Mouse (Mus musculus): ENCODE data around the gene Samsn1. TPM values are rescaled to one million over a fixed set of nuclear protein-coding genes. Genes with fewer than 3 reads are reported as not detected.
"Not testable (repeated sequence)": the region's sequence is repeated elsewhere in the genome, so short reads cannot be mapped to it uniquely, and the experiment has no call there.

Gene Samsn1
- polyA plus RNA-seq, 1 experiment from 2014 or later: 0.96 TPM

- Histone ChIP-seq H3K27me3 (ENCODE audit: low read depth, poor library complexity, severe bottlenecking) (no peaks in the 10 kb centered on the region), H3K9me3 (replicated peaks) (no peaks in the 10 kb centered on the region), H3K36me3 (no peaks in the 10 kb centered on the region), H3K4me1 (no peaks in the 10 kb centered on the region), H3K27ac (no peak overlapping the region), H3K4me3 (no peak overlapping the region)
- DNase-seq (ENCODE audit: low spot score): no peak
- 89% methylated on average over 9 of the region's 9 CpGs for WGBS
Observed at GRCm38 (mm10) chr16:75853556-75854271, 168.4 kb downstream of the Samsn1 start.

GRCm38 (mm10) chr16:75852485-75852884 is 169.6 kb downstream of the Samsn1 start:
- H3K27ac ChIP-seq: no peak overlapping the region
- no peaks in the 10 kb centered on the region for H3K9me3 ChIP-seq (replicated peaks)
- H3K36me3 ChIP-seq: no peaks in the 10 kb centered on the region
- no peaks in the 10 kb centered on the region for H3K27me3 ChIP-seq (ENCODE audit: low read depth, poor library complexity, severe bottlenecking)
- WGBS: 80% methylated on average over 2 of the region's 2 CpGs
- no peaks in the 10 kb centered on the region for H3K4me1 ChIP-seq
- H3K4me3 ChIP-seq: no peak overlapping the region
- no peak for DNase-seq (ENCODE audit: low spot score)

GRCm38 (mm10) chr16:75849039-75849438 is 173.0 kb downstream of the Samsn1 start:
- no peaks in the 10 kb centered on the region for H3K36me3 ChIP-seq
- H3K27me3 ChIP-seq (ENCODE audit: low read depth, poor library complexity, severe bottlenecking): no peaks in the 10 kb centered on the region
- no peak overlapping the region for H3K27ac ChIP-seq
- H3K9me3 ChIP-seq (replicated peaks): no peaks in the 10 kb centered on the region
- no peaks in the 10 kb centered on the region for H3K4me1 ChIP-seq
- no peak for DNase-seq (ENCODE audit: low spot score)
- H3K4me3 ChIP-seq: no peak overlapping the region
- 90% methylated on average over 6 of the region's 6 CpGs for WGBS

GRCm38 (mm10) chr16:75843653-75844062 is 178.4 kb downstream of the Samsn1 start:
- no peak overlapping the region for H3K4me3 ChIP-seq
- no peak overlapping the region for H3K27ac ChIP-seq
- H3K36me3 ChIP-seq: no peaks in the 10 kb centered on the region
- no peaks in the 10 kb centered on the region for H3K9me3 ChIP-seq (replicated peaks)
- DNase-seq (ENCODE audit: low spot score): no peak
- WGBS: 38% methylated on average over 7 of the region's 7 CpGs
- H3K27me3 ChIP-seq (ENCODE audit: low read depth, poor library complexity, severe bottlenecking): no peaks in the 10 kb centered on the region
- H3K4me1 ChIP-seq: peaks cover 5% of the 10 kb centered on the region

GRCm38 (mm10) chr16:75843031-75843430 is 179.1 kb downstream of the Samsn1 start:
- no peak overlapping the region for H3K4me3 ChIP-seq
- H3K27me3 ChIP-seq (ENCODE audit: low read depth, poor library complexity, severe bottlenecking): no peaks in the 10 kb centered on the region
- no peak for DNase-seq (ENCODE audit: low spot score)
- peaks cover 5% of the 10 kb centered on the region for H3K4me1 ChIP-seq
- WGBS: 97% methylated on average over 9 of the region's 9 CpGs
- H3K27ac ChIP-seq: no peak overlapping the region
- no peaks in the 10 kb centered on the region for H3K36me3 ChIP-seq
- no peaks in the 10 kb centered on the region for H3K9me3 ChIP-seq (replicated peaks)

- DNase-seq (ENCODE audit: low spot score): no peak
- Histone ChIP-seq H3K36me3 (no peaks in the 10 kb centered on the region), H3K27ac (no peak overlapping the region), H3K27me3 (ENCODE audit: low read depth, poor library complexity, severe bottlenecking) (no peaks in the 10 kb centered on the region), H3K4me1 (peaks cover 5% of the 10 kb centered on the region), H3K4me3 (no peak overlapping the region), H3K9me3 (replicated peaks) (no peaks in the 10 kb centered on the region)
- 92% methylated on average over 9 of the region's 9 CpGs for WGBS
Observed at GRCm38 (mm10) chr16:75842569-75842968, 179.5 kb downstream of the Samsn1 start.

- Histone ChIP-seq H3K36me3 (no peaks in the 10 kb centered on the region), H3K4me1 (no peaks in the 10 kb centered on the region), H3K4me3 (no peak overlapping the region), H3K9me3 (replicated peaks) (no peaks in the 10 kb centered on the region), H3K27ac (no peak overlapping the region), H3K27me3 (ENCODE audit: low read depth, poor library complexity, severe bottlenecking) (no peaks in the 10 kb centered on the region)
- no peak for DNase-seq (ENCODE audit: low spot score)
- 96% methylated on average over 5 of the region's 5 CpGs for WGBS
Observed at GRCm38 (mm10) chr16:75837728-75838451, 184.2 kb downstream of the Samsn1 start.

- 67% methylated on average over 4 of the region's 4 CpGs for WGBS
Observed at GRCm38 (mm10) chr16:75831390-75831789, 190.7 kb downstream of the Samsn1 start.

GRCm38 (mm10) chr16:75826949-75827348 is 195.1 kb downstream of the Samsn1 start:
- H3K36me3 ChIP-seq; H3K27ac ChIP-seq; H3K4me3 ChIP-seq; H3K27me3 ChIP-seq (ENCODE audit: low read depth, poor library complexity, severe bottlenecking); H3K4me1 ChIP-seq; DNase-seq (ENCODE audit: low spot score); H3K9me3 ChIP-seq (replicated peaks): not testable (repeated sequence)

More at GRCm38 (mm10) chr16:75831390-75831789, 190.7 kb downstream of the Samsn1 start:
- H3K27ac ChIP-seq: no peak overlapping the region
- no peak overlapping the region for H3K4me3 ChIP-seq
- no peak for DNase-seq (ENCODE audit: low spot score)
- H3K36me3 ChIP-seq: no peaks in the 10 kb centered on the region
- no peaks in the 10 kb centered on the region for H3K4me1 ChIP-seq
- no peaks in the 10 kb centered on the region for H3K9me3 ChIP-seq (replicated peaks)
- no peaks in the 10 kb centered on the region for H3K27me3 ChIP-seq (ENCODE audit: low read depth, poor library complexity, severe bottlenecking)

- H3K27me3 ChIP-seq (ENCODE audit: low read depth, poor library complexity, severe bottlenecking): no peaks in the 10 kb centered on the region
- no peak for DNase-seq (ENCODE audit: low spot score)
- H3K27ac ChIP-seq: no peak overlapping the region
- H3K4me3 ChIP-seq: no peak overlapping the region
- no peaks in the 10 kb centered on the region for H3K36me3 ChIP-seq
- H3K4me1 ChIP-seq: no peaks in the 10 kb centered on the region
- no peaks in the 10 kb centered on the region for H3K9me3 ChIP-seq (replicated peaks)
Observed at GRCm38 (mm10) chr16:75826498-75826897, 195.6 kb downstream of the Samsn1 start.

GRCm38 (mm10) chr16:75823226-75823625 is 198.9 kb downstream of the Samsn1 start:
- Histone ChIP-seq H3K4me3 (no peak overlapping the region), H3K4me1 (no peaks in the 10 kb centered on the region), H3K27me3 (ENCODE audit: low read depth, poor library complexity, severe bottlenecking) (no peaks in the 10 kb centered on the region), H3K9me3 (replicated peaks) (no peaks in the 10 kb centered on the region), H3K36me3 (no peaks in the 10 kb centered on the region), H3K27ac (no peak overlapping the region)
- 81% methylated on average over 6 of the region's 6 CpGs for WGBS
- DNase-seq (ENCODE audit: low spot score): no peak

GRCm38 (mm10) chr16:75820963-75821362 is 201.1 kb downstream of the Samsn1 start:
- Histone ChIP-seq H3K4me3 (no peak overlapping the region), H3K36me3 (no peaks in the 10 kb centered on the region), H3K4me1 (no peaks in the 10 kb centered on the region), H3K27me3 (ENCODE audit: low read depth, poor library complexity, severe bottlenecking) (no peaks in the 10 kb centered on the region), H3K9me3 (replicated peaks) (no peaks in the 10 kb centered on the region), H3K27ac (no peak overlapping the region)
- no peak for DNase-seq (ENCODE audit: low spot score)
- WGBS: 61% methylated on average over 3 of the region's 3 CpGs

Data from limb, embryonic 10.5 days (tissue).